Mouse (Mus musculus): ENCODE measurements at regions not wholly inside any gene's neighbourhood (a gene's known extent, or its start where the extent isn't known, plus 50 kb on each side); places are given as distances from the start of the nearest gene placed in this dataset.

- TF ChIP-seq POLR2A (IDR thresholded peaks at IDR 0.05; ENCODE audit: extremely low read depth, insufficient read depth, low read length), result no peak
- no peak for TF ChIP-seq CTCF (IDR thresholded peaks at IDR 0.05; ENCODE audit: low read depth, low read length)
These were observed 245.0 kb downstream of the Gm19410 start for GRCm38 (mm10) chr8:36010446-36011217.
